ENCODE assay signal across 9 mouse cellular contexts in genomic region chr10:81465265-81465645, GRCm38 (mm10). TPM values are rescaled to one million over a fixed set of nuclear protein-coding genes. Genes with fewer than 3 reads are reported as not detected.
DNase-seq lines count a peak whose midpoint lies in the region; ATAC-seq and TF ChIP-seq lines count a peak whose summit lies in the region.
"Had no signal": no experiment of that assay in that cellular context is flagged by ENCODE, and none has a peak within 500 bp of the region (broad histone marks: within the 10 kb centered on the region; RNA-seq: fewer than 3 reads in every experiment).

No protein-coding gene starts in this region.

- WGBS in kidney, postnatal 0 days = 5% methylated on average over 5 of the region's 5 CpGs
- 2% methylated on average over 5 of the region's 5 CpGs for WGBS in liver, embryonic 12.5 days (ENCODE audit: insufficient replicate concordance)
- WGBS in stomach, postnatal 0 days = 8% methylated on average over 5 of the region's 5 CpGs

- peaks cover 36% of the 10 kb centered on the region for H3K27me3 ChIP-seq in kidney, postnatal 0 days (ENCODE audit: insufficient read depth, low read length)
- peaks cover 24% of the 10 kb centered on the region for H3K27me3 ChIP-seq in E14TG2a.4 (ENCODE audit: insufficient read depth, low read length)
- peaks cover 100% of the 10 kb centered on the region for H3K27me3 ChIP-seq in liver, embryonic 12.5 days (replicated peaks)
- peaks cover 7% of the 10 kb centered on the region for H3K27me3 ChIP-seq in stomach, postnatal 0 days (ENCODE audit: control insufficient read depth, insufficient read depth, low read length)

- H3K4me3 ChIP-seq in kidney, postnatal 0 days (replicated peaks; ENCODE audit: low read depth, low read length) = no peak overlapping the region
- peak overlapping the region; percentile 78 for H3K4me3 ChIP-seq in E14TG2a.4 (replicated peaks; ENCODE audit: low read length)
- H3K4me3 ChIP-seq in bone marrow macrophage, adult 2 months (ENCODE audit: insufficient read depth, low read length) = no peak overlapping the region
- H3K4me3 ChIP-seq in liver, embryonic 12.5 days = no peak overlapping the region
- no peak overlapping the region for H3K4me3 ChIP-seq in stomach, postnatal 0 days (ENCODE audit: low read depth, low read length)

- peak; percentile 66 for ATAC-seq in kidney, postnatal 0 days (replicated peaks; ENCODE audit: low FRiP score, low read depth)
- ATAC-seq in liver, embryonic 12.5 days = peak; percentile 47
- peak; percentile 79 for ATAC-seq in stomach, postnatal 0 days (ENCODE audit: low FRiP score, low TSS enrichment)

- TF ChIP-seq EP300 in stomach, postnatal 0 days (optimal IDR thresholded peaks at IDR 0.05) = no peak

- H3K9ac ChIP-seq in kidney, postnatal 0 days (ENCODE audit: low read depth, low read length) = no peak overlapping the region
- H3K9ac ChIP-seq in liver, embryonic 12.5 days = no peak overlapping the region
- no peak overlapping the region for H3K9ac ChIP-seq in stomach, postnatal 0 days (ENCODE audit: low read length)
- H3K9ac ChIP-seq: hindbrain, embryonic 15.5 days had no signal

- H3K4me1 ChIP-seq in kidney, postnatal 0 days (replicated peaks; ENCODE audit: insufficient read depth, low read length) = peaks cover 9% of the 10 kb centered on the region
- H3K4me1 ChIP-seq in E14TG2a.4 (replicated peaks; ENCODE audit: low read depth, low read length) = peaks cover 83% of the 10 kb centered on the region
- 0 out of 2 replicates have a peak, but pooled peaks cover 3% of the 10 kb centered on the region for H3K4me1 ChIP-seq in bone marrow macrophage, adult 2 months (ENCODE audit: control insufficient read depth, insufficient read depth, low read length)
- peaks cover 28% of the 10 kb centered on the region for H3K4me1 ChIP-seq in liver, embryonic 12.5 days
- 0 out of 2 replicates have a peak, but pooled peaks cover 3% of the 10 kb centered on the region for H3K4me1 ChIP-seq in stomach, postnatal 0 days (replicated peaks; ENCODE audit: control insufficient read depth, insufficient read depth)

- peak; percentile 15 for DNase-seq in kidney, postnatal 0 days (ENCODE audit: low spot score)
- DNase-seq in kidney, postnatal 14 days = no peak
- DNase-seq in stomach, postnatal 0 days (ENCODE audit: low spot score) = peak; percentile 82
- DNase-seq in embryo, embryonic 10 days (ENCODE audit: low spot score) = no peak
- DNase-seq in embryo, embryonic 11 days = no peak

- TF ChIP-seq CTCF in kidney, postnatal 0 days (IDR thresholded peaks at IDR 0.05; ENCODE audit: low read depth) = no peak
- no peak for TF ChIP-seq CTCF in E14TG2a.4 (conservative IDR thresholded peaks at IDR 0.05; ENCODE audit: low read length)
- 0 out of 2 replicates have a peak, but pooled peaks have one; percentile 6 for TF ChIP-seq CTCF in bone marrow macrophage, adult 2 months (IDR thresholded peaks at IDR 0.05; ENCODE audit: low read depth, low read length)
- 0 out of 2 replicates have a peak, but pooled peaks have one; percentile 27 for TF ChIP-seq CTCF in stomach, postnatal 0 days (IDR thresholded peaks at IDR 0.05; ENCODE audit: low read depth)

- H3K4me2 ChIP-seq in kidney, postnatal 0 days (ENCODE audit: low read length) = no peak overlapping the region
- H3K4me2 ChIP-seq in liver, embryonic 12.5 days = peak overlapping the region; percentile 63
- H3K4me2 ChIP-seq in stomach, postnatal 0 days (replicated peaks; ENCODE audit: low read depth) = no peak overlapping the region

- H3K27ac ChIP-seq in kidney, postnatal 0 days = no peak overlapping the region
- no peak overlapping the region for H3K27ac ChIP-seq in bone marrow macrophage, adult 2 months (ENCODE audit: insufficient read depth, low read depth, low read length)
- H3K27ac ChIP-seq in liver, embryonic 12.5 days = no peak overlapping the region
- no peak overlapping the region; the same call in 1 of the 2 replicates for H3K27ac ChIP-seq in stomach, postnatal 0 days (replicated peaks)
- H3K27ac ChIP-seq: hindbrain, embryonic 15.5 days had no signal

- no peaks in the 10 kb centered on the region for H3K36me3 ChIP-seq in kidney, postnatal 0 days (ENCODE audit: insufficient read depth, low read length)
- H3K36me3 ChIP-seq in E14TG2a.4 (ENCODE audit: insufficient read depth, low read length) = peaks cover 12% of the 10 kb centered on the region
- no peaks in the 10 kb centered on the region for H3K36me3 ChIP-seq in liver, embryonic 12.5 days
- no peaks in the 10 kb centered on the region for H3K36me3 ChIP-seq in stomach, postnatal 0 days (ENCODE audit: control insufficient read depth, insufficient read depth, low read length)

- H3K9me3 ChIP-seq in kidney, postnatal 0 days (replicated peaks; ENCODE audit: low read length) = no peaks in the 10 kb centered on the region
- H3K9me3 ChIP-seq in E14TG2a.4 (ENCODE audit: low read length) = no peaks in the 10 kb centered on the region
- no peaks in the 10 kb centered on the region for H3K9me3 ChIP-seq in liver, embryonic 12.5 days (replicated peaks)
- no peaks in the 10 kb centered on the region for H3K9me3 ChIP-seq in stomach, postnatal 0 days (ENCODE audit: control insufficient read depth, low read length)
- H3K9me3 ChIP-seq: hindbrain, embryonic 15.5 days had no signal

- TF ChIP-seq POLR2A in bone marrow macrophage, adult 2 months (IDR thresholded peaks at IDR 0.05; ENCODE audit: borderline replicate concordance, low read depth, low read length) = no peak

RNA-seq across cellular contexts. Expression of gene Nfic, which starts 9.8 kb away (rescaled TPM):
- polyA plus RNA-seq in kidney, postnatal 0 days (2015; fragmentation: Nextera tagmentation; extraction: Ambion mirVana) = 62.3 and 72.5 TPM in 2 replicates
- 31.8 and 38.6 TPM in 2 replicates for polyA plus RNA-seq in bone marrow macrophage, adult 2 months (2012; ENCODE audit: insufficient read depth, insufficient read length, missing spikeins)
- polyA plus RNA-seq in liver, embryonic 12.5 days (2016; fragmentation: Nextera tagmentation; extraction: Ambion mirVana) = 10.1 and 10.2 TPM in 2 replicates
- 40.4 and 42.4 TPM in 2 replicates for polyA plus RNA-seq in stomach, postnatal 0 days (2015; fragmentation: Nextera tagmentation; extraction: Ambion mirVana)

RNA-seq across cellular contexts. Expression of gene Celf5, which starts 17.3 kb away (rescaled TPM):
- 0.30 and 0.47 TPM in 2 replicates for polyA plus RNA-seq in kidney, postnatal 0 days (2015; fragmentation: Nextera tagmentation; extraction: Ambion mirVana)
- polyA plus RNA-seq in bone marrow macrophage, adult 2 months (2012; ENCODE audit: insufficient read depth, insufficient read length, missing spikeins) = not detected in 2 replicates
- 0.05 and 0.06 TPM in 2 replicates for polyA plus RNA-seq in liver, embryonic 12.5 days (2016; fragmentation: Nextera tagmentation; extraction: Ambion mirVana)
- polyA plus RNA-seq in stomach, postnatal 0 days (2015; fragmentation: Nextera tagmentation; extraction: Ambion mirVana) = 0.62 TPM in 2 replicates

RNA-seq across cellular contexts. Expression of gene Ncln, which starts 30.9 kb away (rescaled TPM):
- 56.1 and 63.3 TPM in 2 replicates for polyA plus RNA-seq in kidney, postnatal 0 days (2015; fragmentation: Nextera tagmentation; extraction: Ambion mirVana)
- 37.9 and 40.9 TPM in 2 replicates for polyA plus RNA-seq in bone marrow macrophage, adult 2 months (2012; ENCODE audit: insufficient read depth, insufficient read length, missing spikeins)
- 59.9 and 62.7 TPM in 2 replicates for polyA plus RNA-seq in liver, embryonic 12.5 days (2016; fragmentation: Nextera tagmentation; extraction: Ambion mirVana)
- polyA plus RNA-seq in stomach, postnatal 0 days (2015; fragmentation: Nextera tagmentation; extraction: Ambion mirVana) = 37.0 and 38.3 TPM in 2 replicates

RNA-seq across cellular contexts. Expression of gene S1pr4, which starts 34.7 kb away (rescaled TPM):
- 1.7 and 1.8 TPM in 2 replicates for polyA plus RNA-seq in kidney, postnatal 0 days (2015; fragmentation: Nextera tagmentation; extraction: Ambion mirVana)
- 0.46 TPM in 1 of 2 replicates, not detected in the other for polyA plus RNA-seq in bone marrow macrophage, adult 2 months (2012; ENCODE audit: insufficient read depth, insufficient read length, missing spikeins)
- polyA plus RNA-seq in liver, embryonic 12.5 days (2016; fragmentation: Nextera tagmentation; extraction: Ambion mirVana) = 3.1 and 3.3 TPM in 2 replicates
- 1.0 and 1.5 TPM in 2 replicates for polyA plus RNA-seq in stomach, postnatal 0 days (2015; fragmentation: Nextera tagmentation; extraction: Ambion mirVana)

RNA-seq across cellular contexts. Expression of gene Gna15, which starts 58.8 kb away (rescaled TPM):
- 0.80 and 0.92 TPM in 2 replicates for polyA plus RNA-seq in kidney, postnatal 0 days (2015; fragmentation: Nextera tagmentation; extraction: Ambion mirVana)
- polyA plus RNA-seq in bone marrow macrophage, adult 2 months (2012; ENCODE audit: insufficient read depth, insufficient read length, missing spikeins) = 23.5 and 24.2 TPM in 2 replicates
- 7.0 and 7.3 TPM in 2 replicates for polyA plus RNA-seq in liver, embryonic 12.5 days (2016; fragmentation: Nextera tagmentation; extraction: Ambion mirVana)
- 9.8 and 10.1 TPM in 2 replicates for polyA plus RNA-seq in stomach, postnatal 0 days (2015; fragmentation: Nextera tagmentation; extraction: Ambion mirVana)

Comparison
In these comparisons a context has a peak if more than half of its experiments do, and no peak if none do; other contexts are left out.
1. DNase-seq: peak in kidney, postnatal 0 days (single experiment) and stomach, postnatal 0 days (single experiment); none in kidney, postnatal 14 days (single experiment), embryo, embryonic 10 days (single experiment) and embryo, embryonic 11 days (single experiment).
2. CTCF ChIP-seq: peak in bone marrow macrophage, adult 2 months (single experiment) and stomach, postnatal 0 days (single experiment); none in kidney, postnatal 0 days (single experiment) and E14TG2a.4 (single experiment).
3. Peak in every context shown above with its lines, with median percentiles within 50 percentile points of each other: ATAC-seq.